Mouse (Mus musculus) liver, embryonic 15.5 days (tissue): ENCODE measurements around the gene Rab7b. TPM values are rescaled to one million over a fixed set of nuclear protein-coding genes. Genes with fewer than 3 reads are reported as not detected.

ENCODE experiments used
- ATAC-seq: fragments of 200-750 bp; cut with Nextera tagmentation; 2 replicates; pipeline ENCODE4 v1.8.0; 2017; ENCODE audit warnings: moderate number of reproducible peaks, mild to moderate bottlenecking, moderate library complexity; ENCODE audit not compliant: insufficient read depth
- H3K27ac ChIP-seq: fragments of 300-500 bp; sonication (generic); replicated peaks from 2 replicates; pipeline ENCODE4 v1.5.1; 2015; ENCODE audit warnings: mild to moderate bottlenecking, inconsistent platforms
- H3K27me3 ChIP-seq: fragments of 300-500 bp; sonication (generic); 2 replicates; pipeline ENCODE4 v1.6.1; 2015; ENCODE audit warnings: mild to moderate bottlenecking, inconsistent platforms
- H3K36me3 ChIP-seq: fragments of 300-500 bp; sonication (generic); replicated peaks from 2 replicates; pipeline ENCODE4 v1.6.1; 2015; ENCODE audit warnings: moderate library complexity, mild to moderate bottlenecking, inconsistent platforms
- H3K4me1 ChIP-seq: fragments of 300-500 bp; sonication (generic); replicated peaks from 2 replicates; pipeline ENCODE4 v1.6.1; 2015; ENCODE audit warnings: inconsistent platforms
- H3K4me2 ChIP-seq: fragments of 300-500 bp; sonication (generic); 2 replicates; pipeline ENCODE4 v1.6.1; 2015; ENCODE audit warnings: moderate library complexity, mild to moderate bottlenecking, inconsistent platforms
- H3K4me3 ChIP-seq: fragments of 300-500 bp; sonication (generic); replicated peaks from 2 replicates; pipeline ENCODE4 v1.5.1; 2015; ENCODE audit warnings: mild to moderate bottlenecking, inconsistent platforms
- H3K9ac ChIP-seq: fragments of 300-500 bp; sonication (generic); 2 replicates; pipeline ENCODE4 v1.6.1; 2015; ENCODE audit warnings: moderate library complexity, mild to moderate bottlenecking, inconsistent platforms
- H3K9me3 ChIP-seq: fragments of 300-500 bp; sonication (generic); replicated peaks from 2 replicates; pipeline ENCODE4 v1.6.1; 2016; ENCODE audit warnings: inconsistent platforms
- WGBS: fragments of 180-500 bp; shearing (Covaris S2); methylation state at CpG from one replicate; pipeline ENCODE4 v1.1.7; 2015; ENCODE audit warnings: mixed read lengths; ENCODE audit not compliant: insufficient replicate concordance; 5-methylcytosine and 5-hydroxymethylcytosine counted together
- polyA plus RNA-seq: library from polyadenylated mRNA; unstranded; fragments of >200 nt; fragmentation: Nextera tagmentation; extraction: Ambion mirVana; gene quantifications from 2 replicates; pipeline ENCODE4 v1.2.1, GENCODE M21; 2015

Gene Rab7b
- polyA plus RNA-seq, 1 experiment from 2014 or later, result 1.2 TPM

GRCm38 (mm10) chr1:131696325-131696724, 7.8 kb downstream of the Rab7b start:
- 60% methylated on average over 4 of the region's 4 CpGs for WGBS
- no peaks in the 10 kb centered on the region for H3K9me3 ChIP-seq
- H3K27me3 ChIP-seq, result no peaks in the 10 kb centered on the region
- no peak for ATAC-seq
- no peaks in the 10 kb centered on the region for H3K4me1 ChIP-seq
- no peak overlapping the region for H3K27ac ChIP-seq
- no peak overlapping the region for H3K4me2 ChIP-seq
- no peaks in the 10 kb centered on the region for H3K36me3 ChIP-seq
- no peak overlapping the region for H3K4me3 ChIP-seq
- H3K9ac ChIP-seq, result no peak overlapping the region

DNA sequence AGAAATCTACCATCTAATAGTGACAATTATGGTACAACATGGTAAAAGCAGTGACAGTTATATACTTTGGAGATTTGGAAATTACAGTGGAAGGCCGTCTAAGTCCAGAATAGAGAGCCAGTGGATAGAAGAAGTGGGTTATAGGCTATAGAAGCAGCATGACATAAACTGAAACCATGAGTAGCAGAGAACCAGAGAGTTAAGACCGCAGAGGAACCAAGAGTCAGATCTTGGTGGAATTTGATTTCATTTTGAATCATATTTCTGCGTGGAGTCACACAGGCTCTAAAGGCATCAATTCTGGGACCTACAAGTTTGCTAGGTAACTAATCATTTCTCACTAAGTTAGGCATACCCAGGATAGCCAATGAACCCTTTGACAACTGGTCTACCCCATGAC, 10.3 kb downstream of the Rab7b start:
- no peak overlapping the region for H3K9ac ChIP-seq
- no peaks in the 10 kb centered on the region for H3K9me3 ChIP-seq
- H3K27ac ChIP-seq, result no peak overlapping the region
- no peaks in the 10 kb centered on the region for H3K36me3 ChIP-seq
- no peak overlapping the region for H3K4me2 ChIP-seq
- no peaks in the 10 kb centered on the region for H3K27me3 ChIP-seq
- ATAC-seq, result no peak
- no peaks in the 10 kb centered on the region for H3K4me1 ChIP-seq
- H3K4me3 ChIP-seq, result no peak overlapping the region
- WGBS, result 63% methylated on average over 3 of the region's 3 CpGs

DNA sequence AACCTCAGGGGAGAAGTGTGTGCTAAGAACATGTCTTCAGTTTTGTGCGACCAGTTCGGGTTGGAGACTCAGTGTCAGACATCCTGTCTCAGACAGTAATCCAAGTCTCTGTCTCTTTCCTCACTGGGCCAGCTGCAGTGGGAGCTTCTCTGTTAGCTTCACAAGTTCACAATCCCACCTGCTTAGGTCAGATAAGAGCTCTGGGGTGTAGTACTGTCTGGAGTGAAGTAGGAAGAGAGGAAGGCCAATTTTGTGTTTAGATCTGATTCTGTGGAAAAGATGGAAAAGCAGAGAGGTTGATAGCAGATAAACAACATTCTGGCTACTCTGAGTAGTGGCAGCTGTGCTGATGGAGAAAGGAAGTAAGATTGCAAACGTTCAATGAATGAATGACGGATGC, 11.1 kb downstream of the Rab7b start:
- 25% methylated on average over 4 of the region's 4 CpGs for WGBS
- H3K4me1 ChIP-seq, result no peaks in the 10 kb centered on the region
- no peak overlapping the region for H3K27ac ChIP-seq
- no peak for ATAC-seq
- no peaks in the 10 kb centered on the region for H3K27me3 ChIP-seq
- no peaks in the 10 kb centered on the region for H3K36me3 ChIP-seq
- no peak overlapping the region for H3K4me3 ChIP-seq
- no peaks in the 10 kb centered on the region for H3K9me3 ChIP-seq
- no peak overlapping the region for H3K4me2 ChIP-seq
- no peak overlapping the region for H3K9ac ChIP-seq

DNA sequence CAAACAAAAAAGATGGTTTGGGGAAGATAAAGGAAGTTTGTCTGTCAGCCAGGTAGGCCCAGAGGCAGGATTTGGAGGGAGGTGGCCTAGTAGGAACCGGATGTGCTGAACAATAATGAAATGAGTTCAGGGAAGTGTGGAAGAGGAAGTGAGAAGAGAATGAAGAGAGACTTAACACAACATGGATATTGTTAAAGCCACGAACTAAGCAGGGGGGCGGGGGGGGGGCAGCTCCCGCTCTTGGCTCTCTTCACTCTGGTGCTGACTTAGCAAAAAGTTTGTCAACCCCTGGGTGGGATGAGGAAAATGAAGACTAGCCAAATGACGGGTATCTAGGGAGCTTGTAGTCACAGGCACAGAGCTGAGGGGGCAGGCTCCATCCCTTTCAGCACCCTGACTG, 12.0 kb downstream of the Rab7b start:
- no peaks in the 10 kb centered on the region for H3K36me3 ChIP-seq
- 40% methylated on average over 5 of the region's 5 CpGs for WGBS
- H3K4me1 ChIP-seq, result no peaks in the 10 kb centered on the region
- H3K4me3 ChIP-seq, result no peak overlapping the region
- no peaks in the 10 kb centered on the region for H3K27me3 ChIP-seq
- no peak overlapping the region for H3K27ac ChIP-seq
- ATAC-seq, result no peak
- no peak overlapping the region for H3K9ac ChIP-seq
- no peaks in the 10 kb centered on the region for H3K9me3 ChIP-seq
- no peak overlapping the region for H3K4me2 ChIP-seq

- H3K27ac ChIP-seq, result no peak overlapping the region
These were observed 12.9 kb downstream of the Rab7b start for GRCm38 (mm10) chr1:131701391-131701790.

DNA sequence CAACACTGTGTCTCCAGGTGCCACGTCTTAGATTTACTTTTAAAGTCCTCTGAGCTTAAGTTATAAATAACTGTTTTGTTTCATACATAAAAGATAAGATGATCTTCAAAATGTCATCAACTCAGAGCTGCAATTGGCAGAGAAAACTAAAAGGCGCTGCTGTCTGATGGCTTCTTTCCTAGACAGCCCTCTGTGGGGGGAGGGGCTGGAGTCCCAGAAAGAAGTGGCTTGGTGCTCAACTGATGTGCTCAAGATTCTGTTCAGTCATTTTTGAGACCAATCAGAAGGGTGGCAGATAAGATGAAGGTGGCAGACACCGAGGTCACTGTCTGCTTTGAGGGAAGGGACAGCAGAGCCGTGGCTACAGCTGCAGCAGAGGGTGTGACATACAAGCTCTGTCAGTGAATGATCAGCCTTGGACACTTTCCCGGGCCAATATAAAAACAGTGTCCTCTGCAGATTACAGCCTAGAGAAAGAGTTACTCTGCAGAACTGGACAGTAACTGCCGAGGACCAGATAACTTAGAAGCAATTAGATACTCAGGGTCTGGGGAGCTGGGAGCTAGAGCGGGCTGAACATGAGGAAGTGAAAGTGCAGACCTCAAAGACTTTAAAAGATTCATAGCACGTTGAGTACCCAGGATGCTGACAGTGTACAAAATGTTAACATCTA, 13.7 kb downstream of the Rab7b start:
- Histone ChIP-seq H3K36me3 (no peaks in the 10 kb centered on the region), H3K27me3 (no peaks in the 10 kb centered on the region), H3K9me3 (no peaks in the 10 kb centered on the region), H3K4me1 (no peaks in the 10 kb centered on the region), H3K9ac (no peak overlapping the region), H3K4me3 (no peak overlapping the region), H3K27ac (no peak overlapping the region), H3K4me2 (no peak overlapping the region)
- ATAC-seq, result no peak
- WGBS, result 35% methylated on average over 8 of the region's 8 CpGs

More at GRCm38 (mm10) chr1:131701391-131701790, 12.9 kb downstream of the Rab7b start:
- H3K9me3 ChIP-seq, result no peaks in the 10 kb centered on the region
- no peaks in the 10 kb centered on the region for H3K27me3 ChIP-seq
- no peaks in the 10 kb centered on the region for H3K4me1 ChIP-seq
- no peaks in the 10 kb centered on the region for H3K36me3 ChIP-seq
- no peak overlapping the region for H3K9ac ChIP-seq
- no peak for ATAC-seq
- no peak overlapping the region for H3K4me2 ChIP-seq
- no peak overlapping the region for H3K4me3 ChIP-seq
- WGBS, result 59% methylated on average over 5 of the region's 5 CpGs

GRCm38 (mm10) chr1:131703482-131703881, 15.0 kb downstream of the Rab7b start:
- Histone ChIP-seq H3K27me3 (no peaks in the 10 kb centered on the region), H3K4me1 (no peaks in the 10 kb centered on the region), H3K4me2 (no peak overlapping the region), H3K4me3 (no peak overlapping the region), H3K9me3 (no peaks in the 10 kb centered on the region), H3K9ac (no peak overlapping the region), H3K27ac (no peak overlapping the region), H3K36me3 (no peaks in the 10 kb centered on the region)
- 73% methylated on average over 2 of the region's 2 CpGs for WGBS
- no peak for ATAC-seq

DNA sequence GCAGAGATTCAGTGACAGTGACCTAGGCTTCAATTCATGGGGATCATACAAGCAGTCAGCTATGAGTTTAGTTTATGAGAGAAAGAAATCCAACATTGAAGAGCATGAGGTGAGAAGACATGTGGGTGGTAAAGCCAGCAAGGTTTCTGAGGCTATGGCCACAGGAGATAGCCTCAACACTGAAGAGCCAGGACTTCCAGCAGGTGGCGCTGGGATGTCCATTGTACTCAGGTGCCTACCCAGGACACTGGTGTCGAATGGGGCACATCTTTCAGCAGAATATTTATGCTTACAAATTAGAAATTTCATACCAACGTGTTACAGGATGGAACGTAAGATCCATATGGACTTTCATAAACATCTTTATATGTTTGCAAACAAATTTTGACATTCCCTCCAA, 19.8 kb downstream of the Rab7b start:
- WGBS, result 17% methylated on average over 4 of the region's 4 CpGs
- Histone ChIP-seq H3K4me1 (no peaks in the 10 kb centered on the region), H3K27me3 (no peaks in the 10 kb centered on the region), H3K36me3 (no peaks in the 10 kb centered on the region), H3K9ac (no peak overlapping the region), H3K4me3 (no peak overlapping the region), H3K4me2 (no peak overlapping the region), H3K9me3 (no peaks in the 10 kb centered on the region), H3K27ac (no peak overlapping the region)
- ATAC-seq, result no peak

- no peaks in the 10 kb centered on the region for H3K36me3 ChIP-seq
- no peaks in the 10 kb centered on the region for H3K4me1 ChIP-seq
- H3K27me3 ChIP-seq, result no peaks in the 10 kb centered on the region
- no peak for ATAC-seq
- no peak overlapping the region for H3K4me3 ChIP-seq
- no peak overlapping the region for H3K27ac ChIP-seq
- no peak overlapping the region for H3K4me2 ChIP-seq
- H3K9me3 ChIP-seq, result no peaks in the 10 kb centered on the region
- no peak overlapping the region for H3K9ac ChIP-seq
- WGBS, result 72% methylated on average over 10 of the region's 10 CpGs
These were observed 23.0 kb downstream of the Rab7b start for GRCm38 (mm10) chr1:131711518-131711917.

DNA sequence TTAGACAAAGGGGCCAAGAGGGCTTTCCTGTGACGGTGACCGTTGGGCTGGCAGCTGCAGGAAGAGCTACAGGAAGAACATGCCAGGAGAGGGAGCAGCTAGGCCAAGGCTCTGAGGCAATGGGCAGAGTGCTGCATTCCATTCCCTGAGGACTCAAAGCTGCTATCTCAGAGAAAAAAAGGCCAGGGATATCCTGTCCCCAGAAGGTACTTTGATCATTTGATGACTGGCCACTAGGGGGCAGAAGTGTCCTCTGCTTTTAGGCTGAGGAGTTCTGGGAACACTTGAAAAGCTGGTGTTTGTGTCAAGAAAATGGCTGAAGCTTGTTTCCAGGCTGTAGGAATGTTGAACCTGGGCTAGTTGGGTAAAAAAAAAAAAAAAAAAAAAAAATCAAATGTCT, 23.9 kb downstream of the Rab7b start:
- no peak overlapping the region for H3K4me2 ChIP-seq
- 22% methylated on average over 2 of the region's 2 CpGs for WGBS

DNA sequence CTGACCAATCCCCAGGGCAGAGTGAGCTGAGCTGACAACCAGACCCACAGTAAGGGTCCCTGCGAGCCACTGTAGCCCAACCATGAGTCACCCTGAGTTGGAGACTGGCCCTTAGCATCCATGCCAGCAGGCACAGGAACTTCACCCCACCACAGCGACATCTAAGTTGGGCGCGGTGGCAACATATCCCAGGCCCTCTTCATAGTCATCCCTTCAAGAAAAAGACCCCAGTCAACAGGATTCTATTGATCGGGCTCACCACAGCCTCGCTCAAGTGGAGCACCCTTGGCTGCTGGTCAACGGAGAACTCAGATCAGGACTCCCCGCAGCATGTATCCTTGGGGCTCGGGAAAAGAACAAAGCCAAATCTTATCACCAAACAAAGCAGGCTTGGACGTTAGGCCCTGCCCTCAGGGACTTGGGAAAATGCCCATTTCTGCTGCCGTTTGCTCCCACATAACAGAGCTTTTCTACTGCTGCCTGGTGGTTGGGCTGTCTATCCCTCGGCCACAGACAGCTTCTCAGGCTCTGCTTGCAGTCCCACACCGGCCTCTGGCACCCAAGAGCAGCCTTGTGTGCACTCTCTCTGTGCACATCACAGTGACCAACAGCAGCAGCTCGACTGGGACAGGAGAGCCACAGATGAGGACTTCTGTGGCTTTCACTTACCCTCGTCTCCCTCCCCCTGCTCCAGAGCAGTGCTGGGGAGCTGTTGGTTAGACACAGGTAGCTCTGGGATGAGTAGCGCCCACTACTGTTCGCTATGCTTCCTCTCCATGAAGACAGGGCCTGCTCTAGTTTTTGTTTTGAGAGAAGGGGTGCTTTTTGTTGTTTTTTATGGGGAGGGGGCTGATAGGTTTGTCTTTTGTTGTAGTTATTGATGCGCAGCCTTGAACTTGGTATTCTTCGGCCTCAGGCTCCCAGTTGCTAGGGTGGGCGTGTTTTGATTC, 26.2 kb downstream of the Rab7b start:
- no peak overlapping the region for H3K4me3 ChIP-seq
- H3K27me3 ChIP-seq, result no peaks in the 10 kb centered on the region
- H3K4me2 ChIP-seq, result no peak overlapping the region
- WGBS, result 60% methylated on average over 20 of the region's 20 CpGs
- ATAC-seq, result no peak
- no peaks in the 10 kb centered on the region for H3K36me3 ChIP-seq
- no peak overlapping the region for H3K9ac ChIP-seq
- no peaks in the 10 kb centered on the region for H3K9me3 ChIP-seq
- H3K4me1 ChIP-seq, result no peaks in the 10 kb centered on the region
- no peak overlapping the region for H3K27ac ChIP-seq

More for the DNA sequence above, 23.9 kb downstream of the Rab7b start:
- no peak overlapping the region for H3K4me3 ChIP-seq
- no peaks in the 10 kb centered on the region for H3K27me3 ChIP-seq
- H3K36me3 ChIP-seq, result no peaks in the 10 kb centered on the region
- no peak for ATAC-seq
- no peaks in the 10 kb centered on the region for H3K9me3 ChIP-seq
- no peak overlapping the region for H3K27ac ChIP-seq
- H3K9ac ChIP-seq, result no peak overlapping the region
- H3K4me1 ChIP-seq, result no peaks in the 10 kb centered on the region
